In the genomic region with DNA sequence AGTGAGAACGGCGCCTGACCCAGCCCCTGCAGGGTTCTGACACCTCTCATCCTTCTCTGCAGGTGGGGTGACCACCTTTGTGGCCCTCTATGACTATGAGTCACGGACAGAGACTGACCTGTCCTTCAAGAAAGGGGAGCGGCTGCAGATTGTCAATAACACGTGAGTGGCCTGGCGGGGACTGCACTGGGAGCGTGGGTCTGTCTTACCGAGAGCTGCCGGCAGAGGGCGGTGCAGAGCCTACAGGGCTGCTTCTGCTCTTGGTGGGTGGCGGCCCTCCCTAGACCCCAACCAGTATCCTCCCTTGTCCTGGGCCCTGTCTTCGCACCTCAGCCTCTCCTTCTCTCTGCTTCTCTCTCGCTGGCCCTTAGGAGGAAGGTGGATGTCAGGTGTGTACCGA, we compare ENCODE assay signal across 8 mouse cellular contexts. TPM values are rescaled to one million over a fixed set of nuclear protein-coding genes. Genes with fewer than 3 reads are reported as not detected.
A peak's percentile ranks its signal among the peaks of the same experiment; 100 is the strongest.
DNase-seq lines count a peak whose midpoint lies in the region; ATAC-seq and TF ChIP-seq lines count a peak whose summit lies in the region.

No protein-coding gene starts in this region.

- no peak overlapping the region for H3K9ac ChIP-seq in embryonic facial prominence, embryonic 13.5 days
- H3K9ac ChIP-seq in heart, embryonic 12.5 days, result no peak overlapping the region
- no peak overlapping the region for H3K9ac ChIP-seq in liver, postnatal 0 days (replicated peaks)
- 0 out of 2 replicates have a peak overlapping the region, but pooled peaks have one; percentile 41 for H3K9ac ChIP-seq in neural tube, embryonic 14.5 days (replicated peaks; ENCODE audit: low read depth, low read length)

- no peak overlapping the region for H3K4me3 ChIP-seq in C2C12 (ENCODE audit: insufficient read depth, poor library complexity, severe bottlenecking)
- H3K4me3 ChIP-seq in embryonic facial prominence, embryonic 13.5 days, result no peak overlapping the region
- no peak overlapping the region for H3K4me3 ChIP-seq in heart, embryonic 12.5 days
- no peak overlapping the region for H3K4me3 ChIP-seq in liver, postnatal 0 days (ENCODE audit: low read depth, low read length)
- H3K4me3 ChIP-seq in neural tube, embryonic 14.5 days (ENCODE audit: low read depth, low read length), result no peak overlapping the region

- H3K4me1 ChIP-seq in embryonic facial prominence, embryonic 13.5 days, result peaks cover 54% of the 10 kb centered on the region
- H3K4me1 ChIP-seq in heart, embryonic 12.5 days (replicated peaks), result peaks cover 37% of the 10 kb centered on the region
- peaks cover 10% of the 10 kb centered on the region; the same call in 1 of the 2 replicates for H3K4me1 ChIP-seq in liver, postnatal 0 days (ENCODE audit: insufficient read depth)
- peaks cover 25% of the 10 kb centered on the region for H3K4me1 ChIP-seq in neural tube, embryonic 14.5 days (ENCODE audit: control insufficient read depth, insufficient read depth, low read length)

- H3K79me2 ChIP-seq in C2C12 (ENCODE audit: control insufficient read depth, insufficient read depth), result peaks cover 24% of the 10 kb centered on the region

- H3K27me3 ChIP-seq in C2C12 (ENCODE audit: control insufficient read depth, insufficient read depth, insufficient read length), result no peaks in the 10 kb centered on the region
- no peaks in the 10 kb centered on the region for H3K27me3 ChIP-seq in embryonic facial prominence, embryonic 13.5 days
- H3K27me3 ChIP-seq in heart, embryonic 12.5 days (replicated peaks), result no peaks in the 10 kb centered on the region
- peaks cover 9% of the 10 kb centered on the region; the same call in 1 of the 2 replicates for H3K27me3 ChIP-seq in liver, postnatal 0 days (ENCODE audit: insufficient read depth, low read length)
- no peaks in the 10 kb centered on the region for H3K27me3 ChIP-seq in neural tube, embryonic 14.5 days (ENCODE audit: control insufficient read depth, insufficient read depth, low read length)

- peak; percentile 85 for TF ChIP-seq CTCF in C2C12 (IDR thresholded peaks at IDR 0.05; ENCODE audit: control insufficient read depth, insufficient read depth, insufficient read length)
- peak; percentile 90 for TF ChIP-seq CTCF in liver, postnatal 0 days (IDR thresholded peaks at IDR 0.05; ENCODE audit: low read depth)

- 0 out of 2 replicates have a peak, but pooled peaks have one; percentile 8 for ATAC-seq in embryonic facial prominence, embryonic 13.5 days (ENCODE audit: insufficient number of reproducible peaks, insufficient read depth, low FRiP score, low TSS enrichment, low read depth)
- ATAC-seq in heart, embryonic 12.5 days (ENCODE audit: insufficient number of reproducible peaks, low FRiP score), result no peak
- no peak for ATAC-seq in liver, postnatal 0 days
- ATAC-seq in neural tube, embryonic 14.5 days (ENCODE audit: low read depth), result peak; percentile 22; the same call in 1 of the 2 replicates

- peaks cover 5% of the 10 kb centered on the region for H3K79me3 ChIP-seq in C2C12 (ENCODE audit: low read depth)

- H3ac ChIP-seq in C2C12 (ENCODE audit: control insufficient read depth, insufficient read length, low read depth), result no peak overlapping the region

- no peak overlapping the region for H3K4me2 ChIP-seq in embryonic facial prominence, embryonic 13.5 days
- H3K4me2 ChIP-seq in heart, embryonic 12.5 days, result peak overlapping the region; percentile 83
- H3K4me2 ChIP-seq in liver, postnatal 0 days (ENCODE audit: low read depth, low read length), result peak overlapping the region; percentile 50
- H3K4me2 ChIP-seq in neural tube, embryonic 14.5 days (ENCODE audit: low read depth, low read length), result no peak overlapping the region

- H3K36me3 ChIP-seq in C2C12 (ENCODE audit: control insufficient read depth, insufficient read depth), result peaks cover 56% of the 10 kb centered on the region
- peaks cover 63% of the 10 kb centered on the region for H3K36me3 ChIP-seq in embryonic facial prominence, embryonic 13.5 days
- peaks cover 24% of the 10 kb centered on the region for H3K36me3 ChIP-seq in heart, embryonic 12.5 days
- no peaks in the 10 kb centered on the region for H3K36me3 ChIP-seq in liver, postnatal 0 days (replicated peaks; ENCODE audit: insufficient read depth, low read length)
- peaks cover 13% of the 10 kb centered on the region for H3K36me3 ChIP-seq in neural tube, embryonic 14.5 days (ENCODE audit: control insufficient read depth, insufficient read depth, low read length)

- H3K9me3 ChIP-seq in embryonic facial prominence, embryonic 13.5 days, result no peaks in the 10 kb centered on the region
- H3K9me3 ChIP-seq in heart, embryonic 12.5 days (replicated peaks), result no peaks in the 10 kb centered on the region
- H3K9me3 ChIP-seq in liver, postnatal 0 days (ENCODE audit: low read length), result no peaks in the 10 kb centered on the region
- H3K9me3 ChIP-seq in neural tube, embryonic 14.5 days (ENCODE audit: control insufficient read depth, low read length), result no peaks in the 10 kb centered on the region

- no peak for TF ChIP-seq EP300 in liver, postnatal 0 days (IDR thresholded peaks at IDR 0.05; ENCODE audit: low read depth)

- no peak overlapping the region for H3K27ac ChIP-seq in embryonic facial prominence, embryonic 13.5 days
- H3K27ac ChIP-seq in heart, embryonic 12.5 days (ENCODE audit: poor library complexity, severe bottlenecking), result no peak overlapping the region
- H3K27ac ChIP-seq in liver, postnatal 0 days (ENCODE audit: low read depth), result no peak overlapping the region
- H3K27ac ChIP-seq in neural tube, embryonic 14.5 days (ENCODE audit: low read depth, low read length), result no peak overlapping the region; the same call in 1 of the 2 replicates

- 28% methylated on average over 14 of the region's 14 CpGs for WGBS in embryonic facial prominence, embryonic 13.5 days
- WGBS in heart, embryonic 12.5 days, result 15% methylated on average over 14 of the region's 14 CpGs
- 16% methylated on average over 14 of the region's 14 CpGs for WGBS in liver, postnatal 0 days (ENCODE audit: insufficient replicate concordance)
- 26% methylated on average over 14 of the region's 14 CpGs for WGBS in neural tube, embryonic 14.5 days

- peak; percentile 73 for DNase-seq in adrenal gland, postnatal 25 days
- DNase-seq in kidney, postnatal 4 days, result peak; percentile 89 to 91
- peak; percentile 83 for DNase-seq in liver, postnatal 0 days
- peak; percentile 42 to 85 for DNase-seq in thymus, postnatal 10 days (ENCODE audit: low spot score in 2 of 2)

TF ChIP-seq in C2C12, 6 proteins besides CTCF, POLR2A, EP300 and RAD21:
- TF ChIP-seq MYOD1 (IDR thresholded peaks at IDR 0.05; ENCODE audit: control insufficient read depth, insufficient read length, low read depth) (no peak), MAX (IDR thresholded peaks at IDR 0.05) (no peak), CEBPB (IDR thresholded peaks at IDR 0.05; ENCODE audit: low read depth) (no peak), MYOG (IDR thresholded peaks at IDR 0.05; ENCODE audit: control insufficient read depth, extremely low read depth, insufficient read length) (no peak), FOSL1 (IDR thresholded peaks at IDR 0.05; ENCODE audit: insufficient read depth, low read length, poor library complexity, severe bottlenecking) (no peak), USF1 (IDR thresholded peaks at IDR 0.05; ENCODE audit: low read depth) (no peak)
TF ChIP-seq in C2C12: peak in this region for 0.

RNA-seq across cellular contexts. Expression of a gene that starts 40.2 kb away (rescaled TPM):
- 29.3 TPM for polyA plus RNA-seq in C2C12 (2012; fragmentation: generic; extraction: Trizol)
- total RNA-seq in adrenal gland, postnatal 25 days (2021), result 18.1 and 19.4 TPM in 2 replicates
- 21.5 and 22.1 TPM in 2 replicates for polyA plus RNA-seq in embryonic facial prominence, embryonic 13.5 days (2015; fragmentation: Nextera tagmentation; extraction: Ambion mirVana)
- 10.9 and 13.4 TPM in 2 replicates for polyA plus RNA-seq in heart, embryonic 12.5 days (2016; fragmentation: Nextera tagmentation; extraction: Ambion mirVana)
- polyA plus RNA-seq in liver, postnatal 0 days (2015; fragmentation: Nextera tagmentation; extraction: Ambion mirVana), result 1.6 and 1.8 TPM in 2 replicates
- 19.3 and 23.9 TPM in 2 replicates for polyA plus RNA-seq in neural tube, embryonic 14.5 days (2014; fragmentation: Nextera tagmentation; extraction: Ambion mirVana)

Comparison
In these comparisons a context has a peak if more than half of its experiments do, and no peak if none do; other contexts are left out.
1. ATAC-seq: peak in embryonic facial prominence, embryonic 13.5 days (single experiment) and neural tube, embryonic 14.5 days (single experiment); none in heart, embryonic 12.5 days (single experiment) and liver, postnatal 0 days (single experiment).
2. H3K4me2 ChIP-seq: peak in heart, embryonic 12.5 days (single experiment) and liver, postnatal 0 days (single experiment); none in embryonic facial prominence, embryonic 13.5 days (single experiment) and neural tube, embryonic 14.5 days (single experiment).
3. Peak in every context shown above with its lines, with median percentiles within 50 percentile points of each other: DNase-seq.